Mouse (Mus musculus) thymus, postnatal 25 days (tissue): ENCODE results near the gene Olfr1188.
"Not testable (repeated sequence)": the region's sequence is repeated elsewhere in the genome, so short reads cannot be mapped to it uniquely, and the experiment has no call there.

Experiments
- DNase-seq: peaks from one replicate; pipeline ENCODE4 v3.0.0; 2022

Olfr1188 gene

DNA sequence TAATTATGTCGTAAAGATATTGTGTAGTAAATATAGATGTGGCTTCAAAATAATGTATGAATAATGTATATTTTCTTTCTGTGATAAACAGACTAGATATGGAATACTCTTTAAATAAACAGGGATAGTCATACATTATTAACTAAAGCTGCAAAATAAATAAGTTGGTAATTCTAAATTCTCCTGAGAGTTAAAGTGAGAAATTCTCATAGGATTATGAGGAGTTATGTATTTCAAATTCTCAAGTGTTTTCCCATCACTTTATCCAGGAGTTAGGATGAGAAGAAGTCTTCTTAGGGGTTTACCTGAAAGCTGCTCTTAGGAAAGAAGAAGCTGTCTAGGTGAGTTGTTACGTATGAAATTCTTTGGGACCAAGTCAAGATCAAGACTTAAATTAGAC is at the start of gene Olfr1188:
Gene Olfr1188 (plus strand): TSS at position 301 of the 400 bp plus-strand sequence.
- no peak for DNase-seq

- no peak for DNase-seq
Measured at GRCm38 (mm10) chr2:88518251-88518650, 38.5 kb upstream of the Olfr1188 start, which contains the start of gene Olfr1186. Gene Olfr1186 (plus strand): TSS chr2:88518551.

- DNase-seq = no peak
Measured at GRCm38 (mm10) chr2:88525720-88526119, 31.0 kb upstream of the Olfr1188 start.

- DNase-seq = not testable (repeated sequence)
Measured at GRCm38 (mm10) chr2:88572696-88573095, 16.0 kb downstream of the Olfr1188 start.

DNA sequence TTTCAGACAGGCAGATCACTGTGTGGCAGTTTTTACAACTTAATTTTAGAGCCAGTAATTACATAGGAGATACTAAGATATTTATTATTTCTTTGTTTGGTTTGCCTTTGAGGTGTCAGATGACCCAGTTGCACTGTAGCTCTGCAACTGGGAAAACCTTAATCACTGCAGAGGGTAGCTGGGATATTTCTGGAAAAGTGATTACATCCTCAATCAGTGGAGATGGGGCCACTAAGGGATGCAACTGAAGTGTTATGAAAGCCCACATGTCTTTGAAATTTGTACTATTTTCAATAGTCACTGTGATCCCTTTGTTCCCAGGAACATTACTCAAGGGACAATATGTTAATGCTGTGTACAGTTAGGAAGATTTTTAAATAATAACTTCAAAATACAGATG is 29.4 kb downstream of the Olfr1188 start, which contains the start of gene Olfr1189:
Gene Olfr1189 (plus strand): TSS at position 301 of the 400 bp plus-strand sequence.
- no peak for DNase-seq
